Mouse (Mus musculus) kidney, postnatal 10 days (tissue): ENCODE data around the gene Prox1.

Source experiments
- DNase-seq: peaks from one replicate; pipeline ENCODE4 v3.0.0; 2021; ENCODE audit warnings: mixed read lengths

Prox1 gene

DNA sequence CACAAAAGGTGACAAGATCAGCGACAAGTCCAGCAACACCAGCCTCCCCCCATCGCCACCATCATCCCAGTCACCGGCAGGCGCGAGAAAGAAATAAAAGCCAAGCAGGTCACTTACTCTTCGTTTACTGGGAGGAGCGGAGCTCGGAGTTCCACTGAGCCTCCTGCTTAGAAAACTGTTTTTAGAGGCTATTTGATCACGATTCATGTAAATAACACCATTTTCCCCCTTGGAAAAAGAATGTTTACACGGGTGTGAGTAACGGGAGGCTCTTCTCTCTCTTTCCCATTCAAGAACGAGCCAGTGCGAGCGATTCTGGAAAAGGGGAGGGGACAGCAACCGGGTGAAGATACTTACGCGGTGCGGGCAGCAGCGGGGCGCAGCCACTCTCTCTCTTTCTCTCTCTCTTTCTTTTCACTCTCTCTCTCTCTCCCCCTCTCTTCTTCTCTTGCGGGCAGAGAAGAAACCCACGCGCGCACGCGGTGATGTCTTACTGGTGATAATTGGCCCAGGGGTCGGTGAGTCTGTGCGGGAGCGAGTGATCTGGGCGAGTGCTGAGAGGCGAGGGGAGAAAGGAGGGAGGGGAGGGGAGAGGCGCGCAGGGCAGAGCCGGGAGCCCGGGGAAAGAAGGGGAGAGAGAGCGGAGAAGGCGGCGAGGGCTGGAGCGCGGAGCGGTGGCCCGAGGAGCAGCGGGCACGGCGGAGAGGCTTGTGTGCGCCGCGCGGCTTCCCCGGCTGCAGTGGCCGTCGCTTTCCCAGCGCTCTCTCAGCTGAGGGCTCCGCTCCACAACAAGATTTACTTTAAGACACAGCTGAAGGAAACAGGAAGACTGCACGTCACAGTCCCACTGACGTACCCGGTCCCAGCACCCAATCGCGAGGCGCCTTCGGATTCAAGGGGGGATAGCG, at the start of gene Prox1:
TSS of gene Prox1 (minus strand) at position 804 of the 908 bp plus-strand sequence.
- DNase-seq, result peak; percentile 85

DNA sequence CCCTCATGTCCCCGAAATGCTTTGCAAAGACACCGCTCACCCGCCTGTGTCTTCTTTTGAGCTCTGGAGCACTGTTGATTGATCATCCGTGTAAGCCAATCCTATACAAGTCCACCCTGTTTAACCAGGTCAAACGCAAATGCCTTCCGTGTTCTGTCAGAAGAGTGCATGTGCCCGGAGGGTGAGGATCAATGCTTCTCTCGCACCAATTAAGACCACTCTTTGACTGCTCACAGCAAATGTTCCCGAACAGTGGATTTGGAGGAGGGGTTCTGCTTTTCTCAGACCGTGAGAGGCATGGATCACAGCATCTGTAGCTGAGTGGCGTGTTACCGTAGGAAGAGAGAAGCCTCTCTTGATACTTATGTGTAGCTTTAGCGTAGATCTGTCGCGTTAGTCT, 46.1 kb upstream of the Prox1 start:
- DNase-seq, result no peak

DNA sequence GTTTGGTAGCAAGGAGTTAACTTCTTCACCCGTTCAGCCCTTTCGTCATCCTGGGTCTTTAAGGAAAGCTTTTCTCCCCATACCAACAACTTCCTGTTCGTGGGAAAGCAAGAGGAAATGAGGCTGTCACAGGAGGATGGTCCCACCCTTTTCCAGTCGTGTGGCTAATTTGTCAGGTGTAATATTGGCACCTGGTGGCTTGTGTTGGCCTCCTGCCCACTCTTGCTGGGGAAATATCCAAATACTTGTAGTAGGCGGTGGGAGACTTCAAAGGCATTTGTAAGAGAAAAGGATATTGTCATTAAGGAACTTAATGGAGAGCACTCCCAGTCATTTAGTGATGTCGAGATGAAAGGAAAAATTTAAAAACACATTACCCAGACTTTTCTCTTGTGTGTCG, 44.1 kb upstream of the Prox1 start:
- DNase-seq, result peak; percentile 60

DNA sequence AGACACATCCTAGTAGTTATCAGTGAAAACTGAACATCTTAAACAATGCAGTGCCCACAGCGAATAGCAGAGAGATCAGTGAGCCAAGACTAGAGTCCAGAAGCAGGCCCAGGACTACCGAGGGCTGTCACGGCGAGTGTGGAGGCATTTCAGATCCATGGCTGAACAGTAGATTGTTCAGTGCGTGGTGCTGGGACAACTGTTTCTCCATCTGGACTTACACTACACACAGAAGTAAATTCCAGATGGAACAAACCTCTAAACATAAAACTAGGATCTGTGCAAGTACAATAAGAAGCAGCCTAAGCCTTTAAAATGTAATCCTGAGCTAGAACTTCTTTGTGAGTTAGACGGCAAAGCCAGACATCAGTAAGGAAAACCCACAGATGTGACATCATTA, 42.7 kb upstream of the Prox1 start:
- no peak for DNase-seq

DNA sequence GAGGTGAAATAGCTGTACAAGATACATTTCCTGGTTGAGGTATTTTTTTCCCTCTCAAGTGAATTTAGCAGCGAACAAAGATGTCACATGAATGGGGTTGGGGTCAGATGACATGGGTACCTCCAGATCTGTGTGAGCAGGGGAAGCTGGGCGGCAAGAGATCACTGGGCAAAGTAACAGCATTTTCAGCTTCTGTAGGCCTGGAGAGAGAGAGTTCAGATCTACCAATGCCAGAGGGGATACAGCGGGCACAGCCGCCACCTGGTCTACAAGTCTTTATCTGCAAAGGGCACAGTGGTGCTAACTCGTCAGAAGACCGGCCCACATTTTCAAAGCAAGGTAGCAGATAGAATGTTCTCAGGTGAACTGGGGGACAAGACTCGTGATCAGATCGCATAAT, 36.7 kb upstream of the Prox1 start:
- DNase-seq, result no peak

DNA sequence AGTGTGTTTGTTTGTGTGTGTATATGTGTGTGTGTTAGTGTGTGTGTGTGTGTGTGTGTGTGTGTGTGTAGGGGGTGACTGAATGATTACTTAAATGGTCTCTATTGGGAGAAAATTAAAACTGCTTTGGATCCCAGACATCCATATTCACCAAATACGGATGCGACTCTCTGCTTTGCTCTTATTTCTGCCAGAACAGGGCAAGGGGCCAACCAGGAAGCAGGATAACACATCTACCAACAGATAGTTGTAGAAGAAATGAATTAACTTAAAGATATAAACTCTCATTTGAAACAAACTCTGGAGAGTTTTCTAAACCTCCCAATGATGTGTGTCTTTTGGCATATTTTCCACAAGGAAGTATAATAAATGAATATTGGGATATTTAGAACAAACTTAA, 35.2 kb upstream of the Prox1 start:
- DNase-seq, result no peak

DNA sequence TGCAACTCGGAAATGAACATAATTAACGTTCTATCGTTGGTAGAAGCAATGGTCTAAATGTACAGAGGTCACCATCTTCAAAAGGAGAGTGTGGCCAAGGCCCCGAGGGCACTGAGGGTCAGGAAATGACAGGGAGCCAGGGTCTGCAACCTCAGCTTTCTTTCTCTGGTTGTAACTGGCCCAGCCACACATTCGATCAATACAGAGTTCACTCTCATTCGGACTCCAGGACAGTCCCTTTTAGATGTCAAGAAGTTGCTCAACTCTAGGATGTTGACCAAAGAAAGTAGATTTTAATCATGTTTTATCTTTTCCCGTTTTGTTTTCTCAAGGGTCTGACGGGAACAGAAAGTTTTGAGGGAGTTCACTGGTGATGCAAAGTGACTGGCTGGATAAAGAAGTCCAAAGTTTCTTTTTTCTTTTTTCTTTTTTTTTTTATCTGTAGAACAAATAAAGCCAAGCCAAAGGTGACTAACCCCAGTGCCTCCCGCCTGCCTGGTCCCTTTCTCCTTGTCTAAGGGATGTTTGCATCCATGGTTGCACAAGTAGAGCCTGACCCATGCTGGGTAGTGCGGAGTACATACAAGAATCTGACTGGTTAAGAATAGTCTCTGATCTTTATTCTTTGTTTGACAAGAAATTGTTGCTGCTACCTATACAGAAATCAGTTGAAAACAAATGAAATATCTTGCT, 34.0 kb upstream of the Prox1 start:
- no peak for DNase-seq

DNA sequence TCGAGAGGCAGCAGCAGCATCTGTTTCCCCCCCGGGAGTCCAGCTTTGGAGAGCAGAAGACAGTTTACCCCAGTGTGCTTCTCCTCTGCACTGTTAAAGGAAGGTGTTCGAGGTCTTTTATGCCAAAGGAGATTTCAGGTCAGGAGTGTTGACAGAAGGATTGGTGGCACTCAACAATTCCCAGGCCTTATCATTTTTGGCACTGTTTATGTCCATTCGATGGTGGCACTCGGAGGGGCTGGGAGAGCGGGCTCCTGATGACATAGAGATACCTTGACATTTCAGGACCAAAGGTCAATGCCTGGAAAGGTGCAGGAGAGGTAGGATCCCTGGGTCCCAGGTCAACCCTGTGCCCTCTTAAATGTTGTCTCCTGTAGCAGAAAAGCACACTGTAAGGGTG, 31.2 kb upstream of the Prox1 start:
- DNase-seq, result no peak

DNA sequence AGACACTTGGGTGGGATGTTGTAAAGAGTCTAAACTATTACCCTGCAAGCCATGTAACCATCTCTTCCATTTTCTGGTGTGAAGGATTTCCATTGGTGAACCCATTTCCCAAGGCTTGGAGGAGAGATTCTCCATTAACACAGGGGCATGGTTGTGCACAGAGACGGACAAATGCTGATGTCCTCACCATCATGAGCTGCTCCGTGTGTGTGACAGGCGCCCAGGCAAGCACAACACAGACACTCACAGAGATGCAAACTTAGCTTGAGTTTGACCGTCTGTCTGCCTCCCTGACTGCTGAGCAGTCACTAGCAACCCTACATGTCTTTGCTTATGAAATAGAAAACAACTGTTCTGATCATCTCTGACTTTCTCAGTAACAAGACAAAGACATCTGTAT, 30.5 kb upstream of the Prox1 start:
- DNase-seq, result no peak

DNA sequence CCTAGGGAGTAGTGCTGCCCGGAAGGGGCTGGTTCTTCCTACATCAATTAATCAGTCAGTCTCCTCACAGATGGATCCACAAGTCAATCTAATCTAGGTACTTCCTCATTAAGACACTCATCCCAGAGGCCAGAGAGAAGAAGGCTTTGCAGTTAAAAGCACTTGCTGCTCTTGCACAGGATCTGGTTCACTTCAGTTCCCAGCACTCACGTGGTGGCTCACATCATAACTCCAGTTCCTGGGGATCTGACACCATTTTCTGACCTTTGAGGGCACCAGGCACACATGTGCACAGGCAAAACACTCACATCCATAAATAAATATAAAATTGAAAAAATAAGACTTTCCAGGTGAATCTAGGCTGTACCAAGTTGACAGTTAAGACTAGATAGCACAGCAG, 27.7 kb upstream of the Prox1 start:
- DNase-seq, result no peak

DNA sequence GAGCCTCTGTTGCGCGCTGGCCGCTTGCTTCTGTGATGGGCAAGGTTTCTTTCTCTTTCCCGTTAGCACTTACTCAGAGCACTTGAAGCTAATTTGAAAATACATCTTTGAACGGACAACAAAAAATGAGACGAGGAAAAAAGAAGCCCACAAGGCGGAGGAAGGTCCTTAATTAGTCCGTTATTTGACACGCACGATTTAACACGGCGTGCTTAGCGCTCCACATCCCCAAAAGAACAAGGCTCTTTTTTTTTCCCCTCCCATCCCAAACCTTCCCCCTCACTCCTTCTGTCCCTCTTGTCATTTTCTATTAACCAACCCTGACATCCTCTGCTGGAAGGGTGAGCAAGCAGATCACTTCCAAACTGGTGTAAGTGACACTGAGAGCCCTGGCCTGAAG, 21.5 kb upstream of the Prox1 start:
- DNase-seq, result no peak

DNA sequence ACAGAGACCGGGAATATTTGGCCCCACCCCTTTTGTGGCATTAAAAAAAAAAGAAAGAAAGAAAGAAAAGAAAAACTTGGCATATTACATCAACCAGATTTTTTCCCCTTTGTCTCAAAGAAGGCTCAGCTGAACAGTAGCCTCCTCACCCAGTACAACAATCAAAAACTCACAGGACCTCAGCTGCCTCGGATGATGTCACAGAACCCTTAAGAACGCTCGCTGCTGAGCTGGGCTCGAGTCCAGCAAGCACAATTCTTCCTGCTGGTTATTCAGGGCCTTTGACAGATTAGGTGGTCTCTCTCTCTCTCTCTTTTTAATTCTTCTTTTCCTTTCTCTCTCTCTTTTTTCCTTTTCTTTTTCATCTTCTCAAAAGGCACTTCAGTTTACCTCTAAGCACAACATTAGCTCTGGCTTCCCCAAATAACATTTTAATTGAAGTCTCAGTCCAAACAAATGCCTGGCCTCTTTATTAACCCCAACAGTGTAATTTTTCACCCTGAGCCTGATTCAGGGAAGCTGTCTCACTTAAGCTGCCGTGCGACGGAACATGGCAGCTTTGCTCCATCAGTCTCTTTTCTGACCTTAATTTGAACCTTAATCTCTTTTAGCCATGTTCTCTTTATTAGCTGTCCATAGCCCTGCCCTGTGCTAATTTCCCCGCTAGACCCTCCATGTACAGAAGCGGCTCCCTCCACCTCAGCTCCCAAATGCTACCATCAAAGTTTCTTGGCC, 19.9 kb upstream of the Prox1 start:
- peak; percentile 59 for DNase-seq

DNA sequence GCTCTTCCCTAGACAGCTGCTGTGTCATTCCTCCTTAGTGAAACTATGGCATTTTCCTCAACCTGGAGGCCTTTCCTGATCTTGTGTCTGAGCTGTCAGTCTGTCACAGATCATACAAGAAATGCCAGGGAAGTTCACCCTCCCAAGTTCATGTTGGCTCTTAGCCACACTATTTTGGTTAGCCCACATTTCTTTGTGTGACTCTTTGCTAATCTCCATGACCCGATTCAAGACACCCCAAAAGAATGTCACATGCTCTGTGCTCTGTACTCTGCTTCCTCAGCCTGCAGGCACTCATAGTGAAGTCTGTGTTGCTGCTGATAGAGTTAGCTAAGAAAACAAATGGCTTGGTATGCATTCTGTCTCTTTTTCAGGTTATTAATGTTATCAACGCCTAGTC, 18.6 kb upstream of the Prox1 start:
- DNase-seq, result no peak

DNA sequence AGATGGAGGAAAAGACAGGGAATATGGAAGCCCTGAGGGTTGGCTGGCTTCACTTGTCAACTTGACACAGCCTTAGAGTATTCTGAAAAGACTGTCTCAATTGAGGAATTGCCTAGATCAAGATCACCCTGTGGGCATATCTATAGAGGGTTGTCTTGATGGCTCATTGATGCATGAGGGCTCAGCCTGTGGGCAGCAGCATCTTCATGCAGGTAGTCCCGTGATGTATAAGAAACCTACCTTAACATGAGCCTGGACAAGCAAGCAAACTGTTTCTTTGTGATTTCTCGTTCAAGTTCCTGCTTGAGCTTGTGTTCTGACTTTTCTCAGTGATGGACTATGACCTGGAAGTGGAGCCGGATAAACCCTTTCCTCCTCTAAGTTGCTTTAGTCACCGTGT, 15.8 kb upstream of the Prox1 start:
- DNase-seq, result no peak

DNA sequence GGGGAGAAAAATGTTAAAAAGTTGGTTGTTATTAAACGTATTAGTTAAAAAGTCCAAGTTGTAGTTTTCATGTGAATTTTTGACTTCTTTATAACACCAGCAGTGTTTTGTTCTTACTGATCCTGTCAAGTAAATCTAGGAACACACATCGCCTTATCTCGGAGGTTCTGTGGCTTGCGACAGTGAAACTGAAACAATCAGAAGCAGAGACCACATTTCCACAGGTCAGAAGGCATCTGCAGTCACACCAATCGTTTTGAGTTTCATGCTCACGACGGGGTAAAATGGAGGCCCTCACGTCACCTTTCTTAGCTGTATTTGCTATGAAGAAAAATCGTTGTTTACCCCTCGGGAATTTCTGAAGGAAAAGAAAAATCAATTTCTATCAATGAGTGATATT, 14.8 kb upstream of the Prox1 start:
- DNase-seq, result no peak

DNA sequence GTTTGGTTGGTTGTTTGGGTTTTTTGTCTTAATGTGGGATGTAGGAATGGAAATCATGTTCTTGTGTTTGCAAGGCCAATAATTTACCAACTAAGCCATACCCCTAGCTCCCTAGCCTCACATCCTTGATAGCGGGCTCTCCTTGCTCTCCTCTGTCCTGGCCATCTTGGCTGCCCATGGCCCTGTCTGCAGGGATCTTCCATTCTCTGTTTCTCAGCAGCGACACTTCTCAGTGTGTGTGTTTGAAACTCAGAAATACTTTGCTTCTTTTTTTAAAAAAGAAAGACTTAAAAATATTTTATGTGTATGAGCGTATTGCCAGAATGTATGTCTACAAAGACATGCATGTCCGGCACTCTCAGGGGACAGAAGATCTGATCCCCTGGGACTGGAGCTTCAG, 13.1 kb upstream of the Prox1 start:
- no peak for DNase-seq

DNA sequence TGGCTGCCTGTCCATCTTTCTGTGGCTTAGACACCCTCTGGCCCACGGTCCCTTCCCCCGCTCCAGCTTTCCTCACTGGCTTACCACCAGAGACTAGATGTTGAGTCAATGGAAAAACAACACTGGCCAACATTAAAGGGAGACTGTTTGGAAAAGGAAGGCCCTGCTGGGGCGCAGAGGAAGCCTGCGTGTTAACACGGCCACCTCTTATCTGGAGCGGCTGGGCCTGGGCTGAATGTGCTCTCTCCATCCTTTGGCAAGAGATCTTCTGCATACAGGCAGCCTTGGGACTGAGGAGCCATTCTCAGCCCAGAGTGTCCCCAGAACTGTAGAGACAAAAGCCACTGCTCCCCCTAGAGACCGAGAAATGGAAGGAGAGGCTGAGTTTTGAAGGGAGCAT, 11.3 kb upstream of the Prox1 start:
- no peak for DNase-seq

DNA sequence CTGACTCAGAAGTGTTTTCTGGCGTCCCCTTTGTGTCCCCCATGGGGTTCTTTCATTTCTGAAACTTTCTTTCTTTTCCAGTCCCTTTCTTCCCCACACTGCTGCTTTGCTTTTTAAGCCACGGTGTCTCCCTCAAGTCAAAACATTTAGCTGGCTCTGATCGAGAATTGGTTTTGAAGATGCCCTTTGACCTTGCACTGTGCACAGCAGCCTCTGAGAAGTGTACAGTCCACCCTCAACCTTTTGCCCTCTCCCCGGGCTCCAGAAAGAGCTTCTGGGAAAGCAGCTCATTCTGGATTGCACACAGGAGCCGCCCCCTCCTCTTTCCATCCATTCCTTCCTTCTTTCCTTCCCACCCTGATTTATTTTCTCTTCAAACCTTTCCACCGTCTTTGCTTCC, 10.3 kb upstream of the Prox1 start:
- no peak for DNase-seq

DNA sequence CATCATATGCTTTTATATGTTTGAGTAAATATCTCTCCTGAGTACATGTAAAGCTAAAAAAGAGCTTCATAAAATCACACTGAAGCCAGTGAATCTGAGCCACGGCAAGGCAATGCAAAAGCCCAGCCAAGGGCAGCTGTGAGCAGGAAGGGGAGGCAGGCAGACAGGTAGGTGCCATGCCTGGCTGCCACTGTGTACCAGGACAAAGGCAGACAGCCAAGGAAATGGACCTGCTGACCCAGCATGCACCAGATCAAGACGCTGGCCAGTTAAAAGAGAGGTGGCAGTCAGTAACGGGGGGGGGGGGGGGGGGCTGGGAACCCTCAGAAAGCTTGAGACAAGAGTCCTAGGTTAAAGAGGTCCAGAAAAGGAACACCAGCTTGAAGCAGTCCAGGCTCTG, 6.4 kb upstream of the Prox1 start:
- DNase-seq, result peak; percentile 38

DNA sequence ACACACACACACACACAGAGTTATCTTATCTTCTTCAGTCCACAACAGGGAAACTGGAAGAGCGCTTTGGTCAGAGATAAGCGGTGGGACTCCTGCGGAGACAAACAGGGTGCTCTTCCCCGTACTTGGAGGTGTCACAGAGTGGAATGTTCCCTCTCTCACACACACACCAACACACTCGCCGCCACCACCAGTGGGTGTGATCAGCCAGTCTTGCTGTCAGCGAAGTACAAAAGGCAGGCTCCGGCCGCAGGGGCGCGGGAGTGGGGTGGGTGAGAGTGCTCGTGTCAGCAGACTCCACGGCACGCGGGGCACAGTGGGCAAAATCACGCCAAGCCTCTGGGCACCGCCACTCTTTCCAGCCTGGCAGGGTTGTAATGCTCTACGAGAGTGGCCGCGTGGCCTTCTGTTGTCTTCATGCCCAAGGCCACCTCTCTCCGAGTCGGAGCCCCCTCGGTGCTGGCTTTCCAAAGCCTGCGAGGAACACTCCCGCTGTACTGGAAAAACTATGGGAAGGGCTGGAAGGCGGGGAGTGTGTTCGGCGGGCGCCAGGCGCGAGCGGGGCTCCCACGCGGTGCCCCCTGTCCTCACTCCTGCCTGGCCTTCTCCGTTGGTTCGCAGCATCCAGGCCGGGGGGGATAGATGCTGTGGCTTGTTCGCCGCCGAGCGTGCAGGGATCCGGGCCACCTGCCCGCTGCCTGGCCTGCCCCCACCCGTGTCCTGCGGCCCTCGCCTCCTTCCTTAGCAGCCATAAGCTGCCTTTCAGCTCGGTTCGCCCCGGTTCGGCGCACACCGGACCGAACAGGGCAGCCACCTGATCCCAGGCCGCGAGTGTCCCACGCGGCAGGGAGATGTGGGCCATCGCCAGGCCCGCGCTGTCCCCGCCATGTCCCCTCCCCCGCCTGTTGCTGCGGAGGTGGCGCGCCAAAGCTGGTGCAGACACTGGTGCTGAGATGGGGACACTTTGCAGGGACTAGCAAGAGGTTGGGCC, 4.5 kb upstream of the Prox1 start:
- DNase-seq, result peak; percentile 22

DNA sequence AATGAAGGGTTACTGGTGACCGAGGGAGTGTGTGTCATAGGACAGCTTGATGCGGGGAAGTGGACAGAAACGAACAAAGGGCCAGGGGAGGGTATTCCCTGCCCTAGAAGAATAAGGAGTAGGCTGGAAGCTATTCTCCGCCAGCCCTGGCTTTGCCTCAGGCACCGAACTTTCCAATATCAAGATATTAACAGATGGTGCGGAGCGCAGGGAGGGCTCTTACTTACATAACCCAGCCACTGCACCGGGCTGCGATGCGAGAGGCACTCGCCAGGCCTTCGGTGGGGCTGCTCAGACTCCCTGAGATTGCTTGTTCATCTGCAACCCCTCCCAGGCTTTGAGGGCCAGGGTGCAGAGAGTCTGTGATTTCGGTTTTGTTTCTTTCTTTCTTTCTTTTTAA, 3.7 kb upstream of the Prox1 start:
- DNase-seq, result peak; percentile 42

DNA sequence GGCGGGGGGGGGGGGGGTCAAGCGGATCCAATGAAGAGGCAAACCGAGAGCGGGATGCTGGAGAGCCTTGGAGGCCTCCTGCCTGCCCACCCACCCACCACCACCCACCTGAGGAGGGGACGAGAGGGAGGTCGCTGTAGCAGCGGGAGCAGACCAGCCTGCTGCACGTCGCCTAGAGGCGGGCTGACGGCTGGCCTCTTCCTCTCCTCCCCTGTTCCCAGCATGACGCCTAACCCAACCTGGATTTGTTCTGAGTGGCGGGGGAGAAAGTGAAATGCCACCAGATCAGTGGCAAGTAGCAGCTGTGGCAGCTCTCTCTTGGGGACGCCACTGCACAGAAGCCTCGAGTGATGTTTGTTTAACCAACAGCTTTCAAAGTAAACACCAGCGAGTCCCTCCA, 3.1 kb upstream of the Prox1 start:
- no peak for DNase-seq
